Mouse (Mus musculus) forebrain, embryonic 11.5 days (tissue): ENCODE data around the gene Sirt5. TPM values are rescaled to one million over a fixed set of nuclear protein-coding genes. Genes with fewer than 3 reads are reported as not detected.
A peak's percentile ranks its signal among the peaks of the same experiment; 100 is the strongest.

ENCODE experiments used
- ATAC-seq: fragments of 200-750 bp; cut with Nextera tagmentation; replicated peaks from 2 replicates; pipeline ENCODE4 v1.8.0; 2017; ENCODE audit warnings: moderate TSS enrichment; ENCODE audit not compliant: low FRiP score
- DNase-seq: peaks from one replicate; pipeline ENCODE4 v3.0.0-alpha.2; 2017; ENCODE audit warnings: low spot score
- H3K27ac ChIP-seq: fragments of 300-500 bp; sonication (generic); 2 replicates; pipeline ENCODE4 v1.5.1; 2014; ENCODE audit warnings: low read depth, low read length
- H3K27me3 ChIP-seq: fragments of 300-500 bp; sonication (generic); 2 replicates; pipeline ENCODE4 v1.6.1; 2014; ENCODE audit warnings: mild to moderate bottlenecking, low read length, mixed read lengths; ENCODE audit not compliant: control insufficient read depth, insufficient read depth
- H3K36me3 ChIP-seq: fragments of 300-500 bp; sonication (generic); 2 replicates; pipeline ENCODE4 v1.6.1; 2014; ENCODE audit warnings: mild to moderate bottlenecking, low read length, moderate library complexity, mixed read lengths; ENCODE audit not compliant: control insufficient read depth, insufficient read depth
- H3K4me1 ChIP-seq: fragments of 300-500 bp; sonication (generic); replicated peaks from 2 replicates; pipeline ENCODE4 v1.6.1; 2014; ENCODE audit warnings: low read length, mixed read lengths; ENCODE audit not compliant: control insufficient read depth, insufficient read depth
- H3K4me2 ChIP-seq: fragments of 300-500 bp; sonication (generic); 2 replicates; pipeline ENCODE4 v1.6.1; 2014; ENCODE audit warnings: low read depth, mild to moderate bottlenecking, low read length, moderate library complexity, mixed read lengths; ENCODE audit not compliant: severe bottlenecking
- H3K4me3 ChIP-seq: fragments of 300-500 bp; sonication (generic); 2 replicates; pipeline ENCODE4 v1.5.1; 2014; ENCODE audit warnings: low read depth, low read length
- H3K9ac ChIP-seq: fragments of 300-500 bp; sonication (generic); 2 replicates; pipeline ENCODE4 v1.6.1; 2014; ENCODE audit warnings: low read length
- H3K9me3 ChIP-seq: fragments of 300-500 bp; sonication (generic); 2 replicates; pipeline ENCODE4 v1.6.1; 2016; ENCODE audit warnings: low read length, mixed read lengths; ENCODE audit not compliant: control insufficient read depth
- WGBS: fragments of 180-500 bp; shearing (Covaris S2); extraction: QIAGEN DNeasy Blood & Tissue Kit; methylation state at CpG from one replicate; pipeline ENCODE4 v1.1.7; 2014; 5-methylcytosine and 5-hydroxymethylcytosine counted together
- polyA plus RNA-seq: library from polyadenylated mRNA; unstranded; fragments of >200 nt; fragmentation: Nextera tagmentation; extraction: Ambion mirVana; gene quantifications from 2 replicates; pipeline ENCODE4 v1.2.1, GENCODE M21; 2014

Gene Sirt5
- polyA plus RNA-seq, 1 experiment from 2014 or later = 28.9 TPM

DNA sequence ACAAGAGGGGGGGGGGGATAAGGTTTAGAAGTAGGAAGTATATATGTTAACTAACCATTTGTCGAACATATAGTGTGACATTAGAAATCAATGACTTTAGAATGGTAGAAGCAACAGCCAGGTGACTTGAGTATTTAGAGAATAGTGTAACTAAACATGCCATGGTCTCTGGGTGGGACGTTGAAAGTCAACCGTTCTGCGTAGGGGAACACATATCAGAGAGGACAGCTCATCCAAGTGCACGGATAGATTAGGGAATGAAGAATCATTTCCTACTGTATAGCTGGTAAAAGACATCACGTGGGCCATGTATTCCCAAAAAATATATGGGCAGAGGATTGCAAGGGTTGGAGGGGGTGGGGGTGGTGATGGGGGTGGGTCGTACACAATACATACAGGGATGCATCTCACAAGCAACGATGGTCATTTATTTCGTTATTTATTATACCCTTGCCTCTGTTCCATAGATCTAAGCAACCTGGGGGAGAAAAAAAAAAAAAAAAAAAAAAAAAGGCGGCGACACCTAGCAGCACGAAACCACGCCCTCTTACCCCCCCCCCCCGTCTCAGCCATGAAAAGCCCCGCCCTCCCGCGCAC is 32.5 kb downstream of the Sirt5 start:
- ATAC-seq (peak; percentile 53; the same call in 1 of the 2 replicates), DNase-seq (no peak)
- Histone ChIP-seq H3K27me3 (no peaks in the 10 kb centered on the region), H3K4me3 (peak overlapping the region; percentile 81), H3K9me3 (no peaks in the 10 kb centered on the region), H3K4me2 (peak overlapping the region; percentile 70; the same call in 1 of the 2 replicates), H3K9ac (peak overlapping the region; percentile 93; the same call in 1 of the 2 replicates), H3K4me1 (no peaks in the 10 kb centered on the region; the same call in 1 of the 2 replicates), H3K27ac (no peak overlapping the region), H3K36me3 (no peaks in the 10 kb centered on the region)
- 46% methylated on average over 16 of the region's 17 CpGs for WGBS

- H3K4me3 ChIP-seq = peak within 1 kb of the TSS; percentile 81
- peak within 1 kb of the TSS; percentile 70 for H3K4me2 ChIP-seq
- H3K36me3 ChIP-seq = no peaks in the 10 kb centered on the region
- ATAC-seq = peak; percentile 92
- no peaks in the 10 kb centered on the region for H3K9me3 ChIP-seq
- no peaks in the 10 kb centered on the region; the same call in 1 of the 2 replicates for H3K4me1 ChIP-seq
- H3K9ac ChIP-seq = peak within 1 kb of the TSS; percentile 93
- DNase-seq = peak; percentile 98
- H3K27ac ChIP-seq = peak within 1 kb of the TSS; percentile 90
- WGBS = 2% methylated on average over 71 of the region's 72 CpGs
- no peaks in the 10 kb centered on the region for H3K27me3 ChIP-seq
Observed at GRCm38 (mm10) chr13:43398297-43399080, 33.2 kb downstream of the Sirt5 start, which contains the start of gene Nol7. TSS of gene Nol7 (plus strand) at chr13:43398390.

- no peak for DNase-seq
- ATAC-seq = no peak
- no peaks in the 10 kb centered on the region for H3K36me3 ChIP-seq
- H3K9me3 ChIP-seq = no peaks in the 10 kb centered on the region
- no peak overlapping the region for H3K27ac ChIP-seq
- 90% methylated on average over 5 of the region's 5 CpGs for WGBS
- peak overlapping the region; percentile 70; the same call in 1 of the 2 replicates for H3K4me2 ChIP-seq
- H3K4me3 ChIP-seq = no peak overlapping the region
- peak overlapping the region; percentile 24; the same call in 1 of the 2 replicates for H3K9ac ChIP-seq
- H3K4me1 ChIP-seq = no peaks in the 10 kb centered on the region; the same call in 1 of the 2 replicates
- H3K27me3 ChIP-seq = no peaks in the 10 kb centered on the region
Observed at GRCm38 (mm10) chr13:43399576-43399975, 34.3 kb downstream of the Sirt5 start.

GRCm38 (mm10) chr13:43412311-43412710 is 47.0 kb downstream of the Sirt5 start:
- no peaks in the 10 kb centered on the region for H3K9me3 ChIP-seq
- H3K4me1 ChIP-seq = no peaks in the 10 kb centered on the region
- no peak for DNase-seq
- H3K27ac ChIP-seq = no peak overlapping the region
- H3K9ac ChIP-seq = no peak overlapping the region
- no peak overlapping the region for H3K4me3 ChIP-seq
- H3K4me2 ChIP-seq = no peak overlapping the region
- 91% methylated on average over 7 of the region's 7 CpGs for WGBS
- H3K36me3 ChIP-seq = no peaks in the 10 kb centered on the region; the same call in 1 of the 2 replicates
- no peak for ATAC-seq
- no peaks in the 10 kb centered on the region for H3K27me3 ChIP-seq

GRCm38 (mm10) chr13:43413611-43414010 is 48.3 kb downstream of the Sirt5 start:
- Histone ChIP-seq H3K4me1 (no peaks in the 10 kb centered on the region), H3K27me3 (no peaks in the 10 kb centered on the region), H3K27ac (no peak overlapping the region), H3K36me3 (no peaks in the 10 kb centered on the region; the same call in 1 of the 2 replicates), H3K4me3 (no peak overlapping the region), H3K4me2 (no peak overlapping the region), H3K9me3 (no peaks in the 10 kb centered on the region), H3K9ac (no peak overlapping the region)
- DNase-seq (no peak), ATAC-seq (no peak)
- WGBS = 95% methylated on average over 2 of the region's 2 CpGs

DNA sequence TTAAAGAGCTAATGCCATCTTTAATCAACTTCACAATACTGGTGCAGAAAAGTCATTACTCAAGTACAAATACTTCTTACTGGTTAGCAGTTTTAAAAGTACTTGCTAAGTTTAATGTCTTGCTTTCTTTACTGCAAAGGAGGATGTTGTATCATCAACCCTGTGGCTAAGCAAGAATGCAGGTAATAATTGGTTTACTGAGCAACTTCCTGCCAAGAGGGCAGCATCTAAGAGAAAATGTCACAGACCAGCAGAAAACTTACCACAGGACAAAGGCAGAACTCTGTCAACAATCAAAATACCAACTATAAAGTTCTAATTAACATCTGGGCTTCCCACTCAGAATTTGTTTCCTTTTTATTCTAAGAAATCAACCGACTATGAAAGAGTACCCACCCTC is 50.0 kb downstream of the Sirt5 start:
- Histone ChIP-seq H3K36me3 (no peaks in the 10 kb centered on the region; the same call in 1 of the 2 replicates), H3K9me3 (no peaks in the 10 kb centered on the region)
- no peak for ATAC-seq

GRCm38 (mm10) chr13:43428436-43428835 is 63.1 kb downstream of the Sirt5 start:
- Histone ChIP-seq H3K27ac (no peak overlapping the region), H3K27me3 (no peaks in the 10 kb centered on the region), H3K4me2 (no peak overlapping the region), H3K4me3 (no peak overlapping the region), H3K9ac (no peak overlapping the region), H3K9me3 (no peaks in the 10 kb centered on the region), H3K36me3 (no peaks in the 10 kb centered on the region), H3K4me1 (no peaks in the 10 kb centered on the region)
- ATAC-seq (no peak), DNase-seq (no peak)
- 96% methylated on average over 4 of the region's 4 CpGs for WGBS

More for the DNA sequence above, 50.0 kb downstream of the Sirt5 start:
- H3K4me1 ChIP-seq = no peaks in the 10 kb centered on the region
- WGBS = 86% methylated on average over 1 of the region's 1 CpGs
- H3K27ac ChIP-seq = no peak overlapping the region
- no peak overlapping the region for H3K4me2 ChIP-seq
- no peak for DNase-seq
- no peaks in the 10 kb centered on the region for H3K27me3 ChIP-seq
- no peak overlapping the region for H3K4me3 ChIP-seq
- no peak overlapping the region for H3K9ac ChIP-seq

DNA sequence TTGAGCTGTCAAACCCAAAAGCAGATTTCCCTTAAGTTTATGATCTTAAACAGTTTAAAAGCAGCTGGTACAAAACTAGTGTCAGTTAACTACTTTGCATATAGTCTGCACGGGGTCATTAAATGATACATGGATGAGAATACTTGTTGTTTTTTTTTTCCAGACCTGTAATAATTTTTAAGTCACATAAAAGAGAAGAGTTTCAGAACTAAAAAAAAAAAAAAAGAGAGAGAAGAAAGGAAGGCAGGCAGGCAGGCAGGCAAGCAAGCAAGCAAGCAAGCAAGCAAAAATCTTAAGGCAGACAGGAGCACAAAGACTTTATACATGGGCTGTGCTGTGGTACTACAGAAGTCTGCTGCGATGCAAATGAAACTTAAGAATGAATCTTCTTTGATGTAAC is 68.1 kb downstream of the Sirt5 start:
- Histone ChIP-seq H3K4me1 (no peaks in the 10 kb centered on the region), H3K9ac (no peak overlapping the region), H3K27me3 (no peaks in the 10 kb centered on the region), H3K9me3 (no peaks in the 10 kb centered on the region), H3K27ac (no peak overlapping the region), H3K4me3 (no peak overlapping the region), H3K4me2 (no peak overlapping the region), H3K36me3 (no peaks in the 10 kb centered on the region)
- WGBS = 87% methylated on average over 2 of the region's 2 CpGs
- DNase-seq (no peak), ATAC-seq (no peak)
